Mouse (Mus musculus) myocyte (in vitro differentiated cells): ENCODE measurements around the gene Pkd1. TPM values are rescaled to one million over a fixed set of nuclear protein-coding genes. Genes with fewer than 3 reads are reported as not detected.

Experiments used
- H3K27me3 ChIP-seq: one replicate; pipeline ENCODE4 v1.6.1; 2011; ENCODE audit not compliant: control insufficient read depth, insufficient read depth, insufficient read length
- H3K36me3 ChIP-seq: one replicate; pipeline ENCODE4 v1.6.1; 2011; ENCODE audit not compliant: control insufficient read depth, insufficient read depth
- H3K4me2 ChIP-seq: one replicate; pipeline ENCODE4 v1.6.1; 2011; ENCODE audit warnings: low read depth, control low read depth
- H3K4me3 ChIP-seq: one replicate; pipeline ENCODE4 v1.5.1; 2011; ENCODE audit warnings: mild to moderate bottlenecking, control low read depth, moderate library complexity
- H3K79me2 ChIP-seq: one replicate; pipeline ENCODE4 v1.6.1; 2011; ENCODE audit not compliant: control insufficient read depth, insufficient read depth
- H3ac ChIP-seq: one replicate; pipeline ENCODE4 v1.6.1; 2011; ENCODE audit not compliant: control insufficient read depth, insufficient read length
- CEBPB ChIP-seq: IDR thresholded peaks from 2 replicates; pipeline ENCODE4 v1.6.1; 2011; ENCODE audit warnings: mild to moderate bottlenecking, moderate library complexity; ENCODE audit not compliant: poor library complexity, insufficient read depth, severe bottlenecking
- E2F4 ChIP-seq: IDR thresholded peaks from one replicate; pipeline ENCODE4 v1.6.1; 2011; ENCODE audit warnings: mild to moderate bottlenecking, control low read depth, moderate library complexity; ENCODE audit not compliant: insufficient read depth
- MAX ChIP-seq: IDR thresholded peaks from one replicate; pipeline ENCODE4 v1.6.1; 2011; ENCODE audit warnings: low read depth, mild to moderate bottlenecking, control low read depth
- MYOD1 ChIP-seq, 3 experiments: IDR thresholded peaks; one replicate each; pipeline ENCODE4 v1.6.1; 2011; ENCODE audit warnings: control low read depth in 2 of 3, low read depth in 2 of 3, mild to moderate bottlenecking in 2 of 3, moderate library complexity in 1 of 3; ENCODE audit not compliant: insufficient read length in 2 of 3, control insufficient read depth in 1 of 3
- MYOG ChIP-seq, 3 experiments: IDR thresholded peaks; one replicate each; pipeline ENCODE4 v1.6.1; 2011; ENCODE audit warnings: control low read depth in 2 of 3, low read depth in 2 of 3, mild to moderate bottlenecking in 2 of 3; ENCODE audit not compliant: insufficient read length in 2 of 3, control insufficient read depth in 1 of 3, insufficient read depth in 1 of 3
- POLR2A ChIP-seq: IDR thresholded peaks from one replicate; pipeline ENCODE4 v1.6.1; 2011; ENCODE audit warnings: low read depth, mild to moderate bottlenecking, control low read depth, moderate library complexity; ENCODE audit not compliant: insufficient read length
- POLR2AphosphoS2 ChIP-seq: IDR thresholded peaks from one replicate; pipeline ENCODE4 v1.6.1; 2011; ENCODE audit warnings: low read depth, control low read depth; ENCODE audit not compliant: insufficient read length
- REST ChIP-seq: IDR thresholded peaks from one replicate; pipeline ENCODE4 v1.6.1; 2011; ENCODE audit warnings: mild to moderate bottlenecking, control low read depth, moderate library complexity; ENCODE audit not compliant: insufficient read depth, insufficient read length
- SRF ChIP-seq: IDR thresholded peaks from one replicate; pipeline ENCODE4 v1.6.1; 2011; ENCODE audit warnings: low read depth; ENCODE audit not compliant: control insufficient read depth, insufficient read length
- TCF12 ChIP-seq: IDR thresholded peaks from one replicate; pipeline ENCODE4 v1.6.1; 2011; ENCODE audit warnings: mild to moderate bottlenecking, control low read depth; ENCODE audit not compliant: poor library complexity, insufficient read depth, severe bottlenecking
- TCF3 ChIP-seq: IDR thresholded peaks from one replicate; pipeline ENCODE4 v1.6.1; 2011; ENCODE audit warnings: low read depth, control low read depth; ENCODE audit not compliant: insufficient read length
- USF1 ChIP-seq: IDR thresholded peaks from one replicate; pipeline ENCODE4 v1.6.1; 2011; ENCODE audit warnings: low read depth, mild to moderate bottlenecking, control low read depth, moderate library complexity
- polyA plus RNA-seq: library from polyadenylated mRNA; unstranded; fragments of >200 nt; fragmentation: generic; extraction: Trizol; gene quantifications from one replicate; pipeline ENCODE4 v1.2.1, GENCODE M21; 2012; ENCODE audit warnings: missing spikeins

Pkd1 gene
- polyA plus RNA-seq = 47.2 TPM

GRCm38 (mm10) chr17:24549618-24550415, at the start of gene Pkd1:
Gene Pkd1, plus strand, starts transcription at chr17:24549834.
- Histone ChIP-seq H3K27me3 (peaks cover under 1% of the 10 kb centered on the region), H3K4me2 (peak within 1 kb of the TSS; percentile 91), H3K4me3 (peak within 1 kb of the TSS; percentile 42), H3K79me2 (peaks cover 43% of the 10 kb centered on the region), H3ac (peak within 1 kb of the TSS; percentile 76), H3K36me3 (no peaks in the 10 kb centered on the region)
- TF ChIP-seq POLR2A = peak; percentile 97
- TF ChIP-seq REST = peak; percentile 27
- TF ChIP-seq E2F4 = no peak
- no peak for TF ChIP-seq MAX
- TF ChIP-seq SRF = no peak
- TF ChIP-seq MYOD1 (IDR thresholded peaks at IDR 0.05; ENCODE audit: control insufficient read depth in 1 of 3, insufficient read length in 2 of 3, low read depth in 2 of 3) = peak in 2 of 3 experiments; percentile 91 to 96
- no peak for TF ChIP-seq CEBPB
- no peak for TF ChIP-seq TCF12
- TF ChIP-seq MYOG (IDR thresholded peaks at IDR 0.05; ENCODE audit: control insufficient read depth in 1 of 3, insufficient read depth in 1 of 3, insufficient read length in 2 of 3, low read depth in 2 of 3) = peak in 2 of 3 experiments; percentile 97
- peak; percentile 83 for TF ChIP-seq TCF3
- peak; percentile 100 for TF ChIP-seq POLR2AphosphoS2
- no peak for TF ChIP-seq USF1

DNA sequence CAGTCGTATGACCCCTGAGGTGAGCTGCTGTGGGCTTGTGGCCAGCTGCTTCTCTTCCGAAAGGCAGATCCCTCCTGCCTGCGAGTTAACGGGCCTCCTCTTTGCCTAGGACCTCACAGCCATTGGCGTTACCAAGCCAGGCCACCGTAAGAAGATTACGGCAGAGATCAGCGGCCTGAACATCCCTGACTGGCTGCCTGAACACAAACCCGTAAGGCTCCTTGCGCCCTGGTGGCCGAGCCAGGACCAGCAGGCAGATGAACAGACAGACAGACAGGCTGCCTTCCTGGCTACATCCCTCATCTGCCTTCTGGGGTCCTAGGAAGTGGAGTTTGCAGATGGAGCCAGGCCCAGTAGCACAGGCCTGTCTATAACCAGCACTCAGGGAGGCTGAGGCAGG, 47.4 kb upstream of the Pkd1 start:
- Histone ChIP-seq H3K79me2 (no peaks in the 10 kb centered on the region), H3K4me2 (no peak overlapping the region), H3ac (no peak overlapping the region), H3K27me3 (peaks cover 27% of the 10 kb centered on the region), H3K4me3 (no peak overlapping the region), H3K36me3 (no peaks in the 10 kb centered on the region)
- TF ChIP-seq TCF12 (no peak), MAX (no peak), POLR2AphosphoS2 (no peak), TCF3 (no peak), CEBPB (no peak), E2F4 (no peak), POLR2A (no peak), USF1 (no peak), SRF (no peak), MYOG (IDR thresholded peaks at IDR 0.05; ENCODE audit: control insufficient read depth in 1 of 3, insufficient read depth in 1 of 3, insufficient read length in 2 of 3, low read depth in 2 of 3) (no peak), REST (no peak), MYOD1 (IDR thresholded peaks at IDR 0.05; ENCODE audit: control insufficient read depth in 1 of 3, insufficient read length in 2 of 3, low read depth in 2 of 3) (no peak)

- Histone ChIP-seq H3K36me3 (no peaks in the 10 kb centered on the region), H3K4me2 (no peak overlapping the region), H3K27me3 (peaks cover 16% of the 10 kb centered on the region), H3K79me2 (no peaks in the 10 kb centered on the region), H3ac (no peak overlapping the region), H3K4me3 (no peak overlapping the region)
- TF ChIP-seq MYOD1 (IDR thresholded peaks at IDR 0.05; ENCODE audit: control insufficient read depth in 1 of 3, insufficient read length in 2 of 3, low read depth in 2 of 3) (peak in 2 of 3 experiments; percentile 43 to 70), MYOG (IDR thresholded peaks at IDR 0.05; ENCODE audit: control insufficient read depth in 1 of 3, insufficient read depth in 1 of 3, insufficient read length in 2 of 3, low read depth in 2 of 3) (peak in 2 of 3 experiments; percentile 40 to 55), POLR2A (no peak)
Measured at GRCm38 (mm10) chr17:24504085-24504484, 45.5 kb upstream of the Pkd1 start.

GRCm38 (mm10) chr17:24505286-24505955, 44.2 kb upstream of the Pkd1 start:
- no peak for TF ChIP-seq SRF
- TF ChIP-seq POLR2AphosphoS2 = peak; percentile 6
- H3ac ChIP-seq = no peak overlapping the region
- no peaks in the 10 kb centered on the region for H3K79me2 ChIP-seq
- peaks cover 6% of the 10 kb centered on the region for H3K27me3 ChIP-seq
- H3K4me2 ChIP-seq = no peak overlapping the region
- no peaks in the 10 kb centered on the region for H3K36me3 ChIP-seq
- H3K4me3 ChIP-seq = no peak overlapping the region

DNA sequence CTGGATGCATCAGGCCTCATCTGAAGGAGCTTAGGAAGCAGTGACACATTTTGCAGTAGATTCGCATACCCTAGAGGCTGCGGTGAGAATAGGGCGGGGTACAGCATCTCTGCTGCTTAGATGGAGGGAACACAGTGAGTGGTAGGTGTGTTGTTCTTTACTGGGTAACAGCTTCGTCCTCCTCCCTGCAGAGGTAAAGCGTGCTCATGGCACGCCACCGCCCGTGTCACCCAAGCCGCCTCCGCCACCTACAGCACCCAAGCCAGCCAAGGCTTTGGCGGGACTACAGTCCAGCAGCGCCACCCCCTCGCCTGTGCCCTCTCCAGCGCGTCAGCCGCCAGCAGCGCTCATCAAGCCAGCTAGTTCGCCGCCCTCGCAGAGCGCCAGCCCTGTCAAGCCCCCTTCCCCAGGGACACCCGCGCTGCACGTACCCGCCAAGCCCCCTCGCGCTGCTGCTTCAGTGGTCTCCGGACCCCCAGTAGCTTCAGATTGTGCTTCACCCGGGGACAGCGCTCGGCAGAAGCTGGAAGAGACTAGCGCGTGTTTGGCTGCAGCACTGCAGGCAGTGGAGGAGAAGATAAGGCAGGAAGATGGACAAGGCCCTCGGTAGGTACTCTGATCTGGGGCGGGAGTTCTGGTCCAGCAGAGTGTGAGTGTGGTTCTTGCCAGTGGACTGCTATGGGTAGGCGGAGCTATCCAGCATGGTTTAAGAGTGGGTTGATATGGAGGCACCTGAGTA, 43.1 kb upstream of the Pkd1 start:
- Histone ChIP-seq H3ac (no peak overlapping the region), H3K79me2 (no peaks in the 10 kb centered on the region), H3K4me2 (no peak overlapping the region), H3K4me3 (no peak overlapping the region), H3K36me3 (peaks cover 4% of the 10 kb centered on the region), H3K27me3 (no peaks in the 10 kb centered on the region)
- TF ChIP-seq TCF12 = no peak
- TF ChIP-seq MYOD1 (IDR thresholded peaks at IDR 0.05; ENCODE audit: control insufficient read depth in 1 of 3, insufficient read length in 2 of 3, low read depth in 2 of 3) = no peak
- peak; percentile 26 for TF ChIP-seq POLR2AphosphoS2
